Mouse (Mus musculus): Measurements from ENCODE around the gene Fam45a. TPM values are rescaled to one million over a fixed set of nuclear protein-coding genes. Genes with fewer than 3 reads are reported as not detected.

The Fam45a gene
- polyA plus RNA-seq, 1 experiment from 2014 or later = 28.7 TPM

GRCm38 (mm10) chr19:60872272-60872671 is 60.9 kb downstream of the Fam45a start:
- no peaks in the 10 kb centered on the region for H3K27me3 ChIP-seq (replicated peaks; ENCODE audit: control insufficient read depth, insufficient read depth, low read length)
- H3K4me3 ChIP-seq (ENCODE audit: low read length) = no peak overlapping the region
- no peak for ATAC-seq
- 69% methylated on average over 1 of the region's 1 CpGs for WGBS
- no peaks in the 10 kb centered on the region for H3K9me3 ChIP-seq (ENCODE audit: control insufficient read depth, low read length)
- no peak overlapping the region for H3K4me2 ChIP-seq (ENCODE audit: low read depth, low read length)
- H3K36me3 ChIP-seq (ENCODE audit: control insufficient read depth, insufficient read depth, low read length) = peaks cover 5% of the 10 kb centered on the region; the same call in 1 of the 2 replicates
- H3K9ac ChIP-seq (ENCODE audit: low read depth, low read length) = no peak overlapping the region
- H3K27ac ChIP-seq (ENCODE audit: low read length) = no peak overlapping the region
- peaks cover 7% of the 10 kb centered on the region; the same call in 1 of the 2 replicates for H3K4me1 ChIP-seq (ENCODE audit: control insufficient read depth, insufficient read depth, low read length)

DNA sequence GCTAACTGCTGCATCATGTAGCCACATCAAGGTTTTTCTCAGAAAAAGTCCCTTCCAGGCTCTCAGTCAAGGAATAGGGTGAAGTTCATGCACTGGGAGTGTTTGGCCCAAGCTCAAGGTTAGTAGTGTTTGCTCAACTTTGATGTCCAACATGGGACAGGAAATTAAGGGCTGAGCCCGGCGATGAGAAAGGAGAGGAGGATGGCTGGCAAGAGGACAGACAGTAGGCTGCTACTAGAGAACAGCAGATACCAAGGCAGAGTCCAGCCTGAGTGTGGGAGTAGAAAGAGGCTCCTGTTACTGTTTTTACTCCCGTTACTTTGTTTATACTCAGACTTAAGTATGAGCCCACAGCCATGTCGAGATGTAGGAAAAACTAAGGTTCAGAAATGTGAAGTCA is 62.1 kb downstream of the Fam45a start:
- ATAC-seq = 0 out of 2 replicates have a peak, but pooled peaks have one; percentile 5
- H3K27me3 ChIP-seq (replicated peaks; ENCODE audit: control insufficient read depth, insufficient read depth, low read length) = no peaks in the 10 kb centered on the region
- H3K9ac ChIP-seq (ENCODE audit: low read depth, low read length) = peak overlapping the region; percentile 87
- H3K27ac ChIP-seq (ENCODE audit: low read length) = 0 out of 2 replicates have a peak overlapping the region, but pooled peaks have one; percentile 0
- peak overlapping the region; percentile 75 for H3K4me2 ChIP-seq (ENCODE audit: low read depth, low read length)
- H3K4me3 ChIP-seq (ENCODE audit: low read length) = peak overlapping the region; percentile 83
- 0 out of 2 replicates have a peak, but pooled peaks cover 3% of the 10 kb centered on the region for H3K36me3 ChIP-seq (ENCODE audit: control insufficient read depth, insufficient read depth, low read length)
- 16% methylated on average over 4 of the region's 4 CpGs for WGBS
- H3K4me1 ChIP-seq (ENCODE audit: control insufficient read depth, insufficient read depth, low read length) = peaks cover 7% of the 10 kb centered on the region; the same call in 1 of the 2 replicates
- H3K9me3 ChIP-seq (ENCODE audit: control insufficient read depth, low read length) = no peaks in the 10 kb centered on the region

DNA sequence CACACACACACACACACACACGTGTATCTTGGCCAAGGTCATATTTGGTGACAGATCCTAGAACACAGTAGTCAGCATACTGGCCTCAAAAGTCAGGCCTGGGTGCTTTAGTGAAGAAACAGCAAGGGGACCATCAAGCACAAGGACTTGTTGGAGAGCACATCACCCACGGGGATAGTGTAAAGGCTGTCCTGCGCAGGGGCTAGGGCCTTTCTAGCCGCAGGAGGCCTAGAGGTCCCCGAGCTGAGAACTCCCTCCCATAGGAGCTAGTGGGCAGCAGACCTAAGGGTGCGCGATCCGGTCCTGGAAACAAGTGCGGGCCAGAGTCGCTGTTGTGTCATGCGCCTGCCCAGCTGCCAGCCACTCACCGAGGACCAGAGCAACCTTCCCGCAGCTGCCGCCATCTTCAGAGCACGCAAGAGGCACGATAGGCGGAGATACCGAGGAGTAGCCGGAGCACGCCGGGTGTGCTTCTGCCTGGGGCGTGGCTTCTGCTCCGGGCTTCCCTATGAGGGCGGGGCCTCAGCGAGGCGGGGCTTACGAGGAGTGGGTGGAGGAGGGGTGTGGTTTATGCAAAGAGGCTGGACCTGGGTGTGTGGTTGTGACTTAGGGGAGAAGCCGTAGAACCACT is 62.8 kb downstream of the Fam45a start, which contains the start of gene Prdx3:
Gene Prdx3, minus strand, starts transcription at position 493 of the 631 bp plus-strand sequence.
- Histone ChIP-seq H3K27me3 (replicated peaks; ENCODE audit: control insufficient read depth, insufficient read depth, low read length) (no peaks in the 10 kb centered on the region), H3K27ac (ENCODE audit: low read length) (peak within 1 kb of the TSS; percentile 77), H3K4me2 (ENCODE audit: low read depth, low read length) (peak within 1 kb of the TSS; percentile 75), H3K4me1 (ENCODE audit: control insufficient read depth, insufficient read depth, low read length) (peaks cover 7% of the 10 kb centered on the region; the same call in 1 of the 2 replicates), H3K4me3 (ENCODE audit: low read length) (peak within 1 kb of the TSS; percentile 83), H3K9ac (ENCODE audit: low read depth, low read length) (peak within 1 kb of the TSS; percentile 87), H3K9me3 (ENCODE audit: control insufficient read depth, low read length) (no peaks in the 10 kb centered on the region), H3K36me3 (ENCODE audit: control insufficient read depth, insufficient read depth, low read length) (0 out of 2 replicates have a peak, but pooled peaks cover 2% of the 10 kb centered on the region)
- peak; percentile 98 for ATAC-seq
- 0% methylated on average over 28 of the region's 28 CpGs for WGBS

DNA sequence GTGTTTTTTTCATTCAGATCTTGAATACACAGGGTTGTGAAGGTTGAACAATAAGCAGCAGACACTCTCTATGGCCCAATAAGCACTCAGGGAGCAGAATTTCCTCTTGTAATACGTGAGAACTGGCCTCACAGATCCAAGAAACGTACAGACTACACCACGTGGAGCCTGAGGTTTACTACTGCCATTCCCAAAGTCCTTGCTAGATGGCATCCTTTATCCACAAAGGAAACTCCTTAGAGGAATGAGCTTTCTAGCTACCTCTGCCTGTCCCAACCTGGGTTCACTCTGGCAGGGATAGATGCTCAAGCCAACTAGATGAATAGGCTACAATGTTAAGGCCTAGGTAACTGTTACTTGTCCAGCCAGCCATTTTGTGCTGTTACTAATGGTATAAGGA is 71.7 kb downstream of the Fam45a start:
- WGBS = 5% methylated on average over 3 of the region's 3 CpGs
- no peaks in the 10 kb centered on the region for H3K36me3 ChIP-seq (ENCODE audit: control insufficient read depth, insufficient read depth, low read length)
- H3K9ac ChIP-seq (ENCODE audit: low read depth, low read length) = no peak overlapping the region
- peak; percentile 62; the same call in 1 of the 2 replicates for ATAC-seq
- H3K27ac ChIP-seq (ENCODE audit: low read length) = no peak overlapping the region
- no peaks in the 10 kb centered on the region for H3K9me3 ChIP-seq (ENCODE audit: control insufficient read depth, low read length)
- H3K27me3 ChIP-seq (replicated peaks; ENCODE audit: control insufficient read depth, insufficient read depth, low read length) = no peaks in the 10 kb centered on the region
- no peak overlapping the region for H3K4me3 ChIP-seq (ENCODE audit: low read length)
- H3K4me1 ChIP-seq (ENCODE audit: control insufficient read depth, insufficient read depth, low read length) = no peaks in the 10 kb centered on the region
- no peak overlapping the region for H3K4me2 ChIP-seq (ENCODE audit: low read depth, low read length)

Small RNAs within 50 kb of the gene (microRNA-seq; reads per million reads assigned to microRNA genes)
- not detected for gene mmu-mir-3084-1

Other genes starting within 250 kb of the Fam45a start
- gene Cacul1, start 230.6 kb upstream of the Fam45a start, polyA plus RNA-seq (2015; fragmentation: Nextera tagmentation; extraction: Ambion mirVana) = 12.2 and 12.4 TPM in 2 replicates
- gene Nanos1, start 55.6 kb upstream of the Fam45a start, polyA plus RNA-seq (2015; fragmentation: Nextera tagmentation; extraction: Ambion mirVana) = 0.65 and 0.78 TPM in 2 replicates
- 114 and 124 TPM in 2 replicates for gene Eif3a, start 20.9 kb upstream of the Fam45a start, polyA plus RNA-seq (2015; fragmentation: Nextera tagmentation; extraction: Ambion mirVana)
- gene Sfxn4, start 49.9 kb downstream of the Fam45a start, polyA plus RNA-seq (2015; fragmentation: Nextera tagmentation; extraction: Ambion mirVana) = 3.7 and 4.2 TPM in 2 replicates
- gene Prdx3, start 63.0 kb downstream of the Fam45a start, polyA plus RNA-seq (2015; fragmentation: Nextera tagmentation; extraction: Ambion mirVana) = 161 and 179 TPM in 2 replicates
- 1.3 and 1.4 TPM in 2 replicates for gene Grk5, start 78.2 kb downstream of the Fam45a start, polyA plus RNA-seq (2015; fragmentation: Nextera tagmentation; extraction: Ambion mirVana)